Mouse (Mus musculus) kidney, postnatal 0 days (tissue): ENCODE results near the gene Nccrp1. TPM values are rescaled to one million over a fixed set of nuclear protein-coding genes. Genes with fewer than 3 reads are reported as not detected.

Experiments
- ATAC-seq: fragments of 200-750 bp; cut with Nextera tagmentation; replicated peaks from 2 replicates; pipeline ENCODE4 v1.8.0; 2017; ENCODE audit warnings: low read depth, moderate number of reproducible peaks, moderate TSS enrichment, moderate library complexity; ENCODE audit not compliant: low FRiP score
- DNase-seq: peaks from one replicate; pipeline ENCODE4 v3.0.0-alpha.2; 2016; ENCODE audit warnings: low spot score
- H3K27ac ChIP-seq: fragments of 300-500 bp; sonication (generic); 2 replicates; pipeline ENCODE4 v1.5.1; 2014; ENCODE audit warnings: mild to moderate bottlenecking
- H3K27me3 ChIP-seq: fragments of 300-500 bp; sonication (generic); 2 replicates; pipeline ENCODE4 v1.6.1; 2014; ENCODE audit warnings: low read length, mixed read lengths; ENCODE audit not compliant: insufficient read depth
- H3K36me3 ChIP-seq: fragments of 300-500 bp; sonication (generic); 2 replicates; pipeline ENCODE4 v1.6.1; 2014; ENCODE audit warnings: low read length, mixed read lengths; ENCODE audit not compliant: insufficient read depth
- H3K4me1 ChIP-seq: fragments of 300-500 bp; sonication (generic); replicated peaks from 2 replicates; pipeline ENCODE4 v1.6.1; 2014; ENCODE audit warnings: antibody characterized with exemption, low read length, mixed read lengths; ENCODE audit not compliant: insufficient read depth
- H3K4me2 ChIP-seq: fragments of 300-500 bp; sonication (generic); 2 replicates; pipeline ENCODE4 v1.6.1; 2014; ENCODE audit warnings: mild to moderate bottlenecking, low read length, moderate library complexity, mixed read lengths
- H3K4me3 ChIP-seq: fragments of 300-500 bp; sonication (generic); replicated peaks from 2 replicates; pipeline ENCODE4 v1.5.1; 2014; ENCODE audit warnings: low read depth, low read length
- H3K9ac ChIP-seq: fragments of 300-500 bp; sonication (generic); 2 replicates; pipeline ENCODE4 v1.6.1; 2014; ENCODE audit warnings: low read depth, low read length
- H3K9me3 ChIP-seq: fragments of 300-500 bp; sonication (generic); replicated peaks from 2 replicates; pipeline ENCODE4 v1.6.1; 2016; ENCODE audit warnings: low read length, inconsistent platforms, mixed read lengths
- CTCF ChIP-seq: IDR thresholded peaks from 2 replicates; pipeline ENCODE4 v1.5.1; 2016; ENCODE audit warnings: antibody characterized with exemption, low read depth, mild to moderate bottlenecking, moderate library complexity
- WGBS: fragments of 180-500 bp; shearing (Covaris S2); extraction: QIAGEN DNeasy Blood & Tissue Kit; methylation state at CpG from one replicate; pipeline ENCODE4 v1.1.7; 2014; 5-methylcytosine and 5-hydroxymethylcytosine counted together
- polyA plus RNA-seq: library from polyadenylated mRNA; unstranded; fragments of >200 nt; fragmentation: Nextera tagmentation; extraction: Ambion mirVana; gene quantifications from 2 replicates; pipeline ENCODE4 v1.2.1, GENCODE M21; 2015

The Nccrp1 gene
- polyA plus RNA-seq, 1 experiment from 2014 or later = 7.3 TPM

DNA sequence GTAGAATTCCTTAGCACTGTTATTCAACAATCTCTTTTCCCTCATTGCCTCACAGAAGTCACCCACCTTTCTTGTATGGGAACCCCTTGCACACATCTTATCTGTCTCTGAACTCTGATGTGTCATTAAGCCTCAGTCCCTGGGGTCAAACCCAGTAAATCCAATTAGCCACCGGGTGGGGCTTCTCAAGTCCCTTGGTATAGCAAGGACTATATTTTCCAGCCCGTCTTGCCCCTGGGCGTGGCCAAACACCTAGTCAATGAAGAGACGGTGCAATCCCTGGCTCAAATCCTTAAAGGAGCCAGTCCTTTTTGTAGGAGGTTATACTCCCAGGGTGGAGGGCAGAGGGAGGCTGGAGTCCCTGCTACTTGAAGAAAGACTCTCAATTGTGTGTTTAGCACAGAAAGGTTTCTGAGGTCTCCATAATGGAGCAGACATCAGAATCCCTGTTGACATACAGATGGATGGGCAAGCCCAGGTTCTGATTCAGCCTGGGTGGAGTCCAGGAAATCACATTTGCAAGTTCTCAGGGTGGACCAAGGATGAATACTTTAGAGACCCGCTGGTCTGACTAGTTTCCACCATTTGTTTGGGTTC is 9.0 kb upstream of the Nccrp1 start:
- no peak overlapping the region for H3K27ac ChIP-seq
- H3K36me3 ChIP-seq = peaks cover 19% of the 10 kb centered on the region; the same call in 1 of the 2 replicates
- ATAC-seq (no peak), DNase-seq (no peak)
- peaks cover 3% of the 10 kb centered on the region; the same call in 1 of the 2 replicates for H3K4me1 ChIP-seq
- H3K27me3 ChIP-seq = no peaks in the 10 kb centered on the region
- H3K4me2 ChIP-seq = no peak overlapping the region
- H3K4me3 ChIP-seq = no peak overlapping the region
- no peak for TF ChIP-seq CTCF
- H3K9ac ChIP-seq = no peak overlapping the region
- no peaks in the 10 kb centered on the region for H3K9me3 ChIP-seq
- 16% methylated on average over 5 of the region's 5 CpGs for WGBS

DNA sequence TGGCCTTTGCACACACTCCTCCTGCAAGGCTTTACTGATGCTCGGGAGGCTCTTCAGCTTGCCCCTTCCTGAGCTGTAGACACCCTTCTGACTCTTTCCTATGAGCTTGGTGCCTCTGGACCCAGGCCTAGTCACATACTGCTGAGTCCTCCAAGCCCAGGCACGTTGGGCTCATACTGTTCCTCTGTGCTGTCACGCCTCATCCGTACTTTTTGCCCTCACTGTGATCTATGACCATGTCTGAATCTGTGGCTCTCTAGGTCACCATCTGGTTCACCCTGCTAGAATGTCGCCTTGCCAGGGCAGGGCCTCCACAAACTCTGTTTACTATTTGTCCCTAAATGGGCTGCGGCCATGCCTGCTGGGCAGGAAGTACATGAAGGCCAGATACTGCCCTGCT is 6.0 kb upstream of the Nccrp1 start:
- Histone ChIP-seq H3K36me3 (0 out of 2 replicates have a peak, but pooled peaks cover 3% of the 10 kb centered on the region), H3K9ac (no peak overlapping the region), H3K4me3 (no peak overlapping the region), H3K4me1 (no peaks in the 10 kb centered on the region), H3K4me2 (no peak overlapping the region), H3K27me3 (no peaks in the 10 kb centered on the region), H3K27ac (no peak overlapping the region), H3K9me3 (no peaks in the 10 kb centered on the region)
- no peak for DNase-seq
- TF ChIP-seq CTCF = no peak
- 83% methylated on average over 6 of the region's 6 CpGs for WGBS
- no peak for ATAC-seq

DNA sequence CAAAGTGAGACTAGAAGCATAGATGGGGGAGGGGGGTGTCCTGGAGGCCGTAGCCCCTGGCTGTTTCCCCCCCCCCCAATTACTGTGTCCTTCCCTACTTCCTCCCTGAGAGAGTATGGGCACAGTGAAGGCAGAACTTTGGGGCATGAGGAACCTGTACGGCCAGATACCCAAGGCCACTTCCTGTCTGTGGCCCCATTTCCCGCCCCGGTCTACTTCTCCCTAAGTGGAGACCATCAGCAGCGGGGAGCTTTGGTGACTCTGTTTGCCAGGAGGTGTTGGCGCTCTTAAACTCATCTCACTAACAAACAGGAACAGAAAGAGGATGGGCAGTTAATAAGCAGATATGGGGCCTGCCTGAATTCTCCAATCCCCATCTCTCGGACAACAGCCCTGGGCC is 574 bp upstream of the Nccrp1 start:
- H3K9ac ChIP-seq = no peak overlapping the region
- peak overlapping the region; percentile 47; the same call in 1 of the 2 replicates for H3K4me2 ChIP-seq
- H3K27me3 ChIP-seq = peaks cover 17% of the 10 kb centered on the region
- DNase-seq (no peak), ATAC-seq (no peak)
- H3K27ac ChIP-seq = no peak overlapping the region
- H3K9me3 ChIP-seq = no peaks in the 10 kb centered on the region
- peaks cover 6% of the 10 kb centered on the region; the same call in 1 of the 2 replicates for H3K4me1 ChIP-seq
- WGBS = 71% methylated on average over 7 of the region's 7 CpGs
- no peak overlapping the region for H3K4me3 ChIP-seq
- TF ChIP-seq CTCF = no peak
- no peaks in the 10 kb centered on the region for H3K36me3 ChIP-seq

DNA sequence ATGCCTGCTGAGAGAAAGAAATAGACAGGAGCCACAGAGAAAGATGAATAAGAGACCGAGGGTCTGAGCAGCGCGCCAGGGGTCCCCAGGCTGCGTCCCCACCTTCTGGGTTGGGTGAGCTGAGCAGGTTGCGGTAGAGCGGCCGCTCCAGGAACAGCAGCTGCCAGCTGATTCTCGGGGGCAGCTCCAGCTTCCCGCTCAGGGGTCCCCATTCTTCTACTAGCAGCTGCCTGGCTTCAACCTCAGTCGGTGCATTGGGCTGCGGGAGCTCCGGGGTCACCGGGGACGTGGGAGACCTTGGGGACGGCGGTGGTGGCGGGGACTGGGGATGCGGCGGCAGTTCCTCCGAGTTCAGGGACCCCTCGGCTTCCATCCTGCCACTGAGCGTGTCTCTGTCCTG is 405 bp downstream of the Nccrp1 start:
- Histone ChIP-seq H3K4me2 (peak overlapping the region; percentile 47), H3K4me3 (peak overlapping the region; percentile 11), H3K9ac (peak overlapping the region; percentile 32; the same call in 1 of the 2 replicates), H3K36me3 (no peaks in the 10 kb centered on the region), H3K27ac (no peak overlapping the region), H3K4me1 (peaks cover 6% of the 10 kb centered on the region; the same call in 1 of the 2 replicates), H3K27me3 (peaks cover 17% of the 10 kb centered on the region), H3K9me3 (no peaks in the 10 kb centered on the region)
- no peak for DNase-seq
- TF ChIP-seq CTCF = no peak
- 0% methylated on average over 22 of the region's 22 CpGs for WGBS
- no peak for ATAC-seq

DNA sequence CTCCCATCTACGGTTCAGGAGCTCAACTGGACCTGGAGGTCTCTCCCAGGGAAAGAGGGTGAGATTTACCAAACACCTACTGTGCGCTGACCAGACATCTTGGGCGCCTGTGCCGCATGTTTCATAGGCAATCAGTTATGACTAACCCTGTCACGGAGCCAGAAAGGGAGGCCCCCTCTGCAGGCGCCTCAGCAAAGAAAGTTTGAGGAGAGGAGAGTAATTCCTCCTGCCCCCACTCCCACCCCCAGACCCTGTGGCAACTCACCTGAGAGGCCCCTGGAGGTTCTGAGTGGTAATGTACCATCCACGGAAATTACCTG is 1.2 kb downstream of the Nccrp1 start:
- 61% methylated on average over 7 of the region's 7 CpGs for WGBS
- Histone ChIP-seq H3K4me2 (no peak overlapping the region), H3K4me1 (peaks cover 6% of the 10 kb centered on the region; the same call in 1 of the 2 replicates), H3K27ac (no peak overlapping the region), H3K36me3 (no peaks in the 10 kb centered on the region), H3K9me3 (no peaks in the 10 kb centered on the region), H3K27me3 (peaks cover 17% of the 10 kb centered on the region), H3K4me3 (no peak overlapping the region), H3K9ac (no peak overlapping the region)
- no peak for TF ChIP-seq CTCF
- ATAC-seq (no peak), DNase-seq (no peak)

DNA sequence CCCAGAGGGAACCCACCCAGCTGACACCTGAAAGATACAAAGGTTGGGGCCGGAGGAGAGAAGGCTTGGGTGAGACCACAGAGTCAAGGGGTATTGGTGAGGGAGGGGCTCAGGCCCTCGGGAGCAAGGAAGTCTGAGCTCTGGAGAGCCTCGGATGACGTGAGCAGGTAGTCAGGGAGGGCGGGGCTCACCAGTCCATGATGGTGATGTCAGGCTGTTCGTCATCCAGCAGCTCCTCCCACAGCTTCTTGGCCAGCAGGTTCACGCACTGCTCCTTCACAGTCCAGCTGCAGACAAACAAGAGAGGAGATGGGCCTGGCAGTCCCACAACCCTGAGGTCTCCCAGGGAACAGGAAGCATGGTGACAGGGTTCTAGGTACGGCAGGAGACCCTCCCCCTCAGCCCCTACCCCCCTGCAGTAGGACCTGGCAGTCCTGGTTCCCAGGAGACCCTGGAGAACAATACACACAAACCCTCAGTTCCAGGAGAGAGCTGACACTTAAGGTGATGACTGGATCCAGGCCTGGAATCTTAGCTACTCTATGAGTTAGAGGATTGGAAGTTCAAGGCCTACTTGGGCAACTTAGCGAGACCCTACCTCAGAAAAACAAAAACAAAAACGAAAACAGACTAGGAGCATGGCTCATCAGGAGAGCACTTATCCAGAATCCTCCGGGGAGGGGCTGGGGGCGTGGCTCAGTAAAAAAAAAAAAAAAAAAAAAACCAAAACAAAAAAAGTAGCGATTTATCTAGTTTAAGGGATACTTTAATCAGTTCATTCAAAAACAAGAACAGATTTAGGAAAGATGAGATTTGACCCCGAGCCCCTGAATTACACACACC is 1.8 kb downstream of the Nccrp1 start:
- no peak overlapping the region for H3K4me3 ChIP-seq
- no peak overlapping the region for H3K27ac ChIP-seq
- no peak overlapping the region for H3K4me2 ChIP-seq
- no peaks in the 10 kb centered on the region for H3K36me3 ChIP-seq
- 35% methylated on average over 14 of the region's 14 CpGs for WGBS
- H3K27me3 ChIP-seq = peaks cover 17% of the 10 kb centered on the region
- no peaks in the 10 kb centered on the region for H3K9me3 ChIP-seq
- ATAC-seq = peak; percentile 56; the same call in 1 of the 2 replicates
- DNase-seq = peak; percentile 39
- no peak for TF ChIP-seq CTCF
- no peak overlapping the region for H3K9ac ChIP-seq
- H3K4me1 ChIP-seq = peaks cover 6% of the 10 kb centered on the region; the same call in 1 of the 2 replicates
